Mouse (Mus musculus): Measurements from ENCODE around the gene Fsd2.

Fsd2 gene

DNA sequence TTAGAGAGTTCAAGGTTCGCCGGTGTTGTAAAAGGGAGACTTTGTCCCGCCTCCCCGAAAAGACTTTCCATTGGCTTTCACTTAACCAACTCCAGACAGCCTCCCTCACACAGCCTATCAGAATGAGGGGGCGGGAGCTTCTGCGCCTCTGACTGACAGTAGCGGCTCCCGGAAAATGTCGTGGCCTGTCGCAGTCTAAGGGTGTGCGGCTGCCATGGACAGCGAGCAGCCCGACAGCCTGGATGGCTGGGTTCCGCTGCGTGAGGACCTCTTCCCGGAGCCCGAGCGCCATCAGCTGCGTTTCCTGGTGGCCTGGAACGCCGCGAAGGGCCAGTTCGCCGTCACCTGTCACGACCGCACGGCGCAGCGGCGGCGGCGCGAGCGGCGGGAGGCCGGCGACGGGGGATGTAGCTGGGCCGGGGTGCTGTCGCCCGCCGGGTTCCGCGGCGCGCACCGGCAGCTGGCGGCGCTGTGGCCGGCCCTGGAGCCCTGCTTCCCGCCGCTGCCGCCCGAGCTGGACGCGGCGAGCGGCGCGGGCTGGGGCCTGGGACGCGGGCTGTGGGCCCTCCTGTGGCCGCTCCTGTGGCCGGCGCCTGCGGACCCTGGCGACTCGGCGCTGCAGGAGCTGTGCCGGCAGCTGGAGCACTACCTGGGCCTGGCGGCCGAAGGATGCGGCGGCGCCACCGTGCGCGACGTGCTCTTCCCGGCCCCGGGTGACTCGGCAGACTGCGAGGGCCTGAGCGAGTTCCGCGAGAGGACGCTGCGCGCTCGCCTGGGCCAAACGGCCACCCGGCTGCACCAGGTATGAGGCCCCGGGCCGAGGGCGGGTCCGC, 4.6 kb upstream of the Fsd2 start, which contains the start of gene Whamm:
TSS of gene Whamm (plus strand) at position 159 of the 833 bp plus-strand sequence.
- DNase-seq, result peak; percentile 95 to 97

DNA sequence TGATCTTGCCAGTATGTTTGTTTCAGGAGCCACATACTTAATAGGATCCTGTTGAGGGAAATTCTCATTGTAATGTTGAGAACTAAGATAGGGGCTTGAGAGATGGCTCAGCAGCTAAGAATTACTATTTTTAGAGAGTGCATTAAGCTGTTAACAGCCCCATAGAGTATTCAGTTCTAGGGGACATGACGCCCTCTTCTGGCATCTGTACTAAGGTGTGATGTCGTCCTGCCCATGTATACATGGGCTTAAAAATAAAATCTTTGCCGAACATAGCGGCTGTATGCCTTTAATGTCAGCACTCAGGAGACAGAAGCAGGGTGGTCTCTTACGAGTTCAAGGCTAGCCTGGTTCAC, 4.0 kb upstream of the Fsd2 start:
- no peak for DNase-seq

DNA sequence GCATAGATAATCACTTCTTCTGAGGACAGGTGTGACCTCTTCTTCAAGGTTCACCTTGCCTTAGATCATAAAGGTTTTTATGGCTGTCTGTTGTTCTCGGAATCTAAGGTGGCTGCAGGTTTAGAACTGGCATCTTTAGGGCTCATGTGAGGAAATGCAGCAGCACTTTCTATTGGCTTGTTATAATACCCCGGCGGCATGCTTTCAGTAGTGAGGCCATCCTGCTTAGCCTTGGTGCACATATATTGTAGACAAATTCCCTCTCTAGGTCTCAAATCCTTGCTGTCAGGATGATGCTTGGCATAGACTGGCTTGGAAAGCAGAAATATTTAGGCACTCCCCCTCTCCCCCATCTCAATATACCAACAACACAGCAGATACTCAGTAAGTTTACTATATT, 3.5 kb upstream of the Fsd2 start:
- no peak for DNase-seq

DNA sequence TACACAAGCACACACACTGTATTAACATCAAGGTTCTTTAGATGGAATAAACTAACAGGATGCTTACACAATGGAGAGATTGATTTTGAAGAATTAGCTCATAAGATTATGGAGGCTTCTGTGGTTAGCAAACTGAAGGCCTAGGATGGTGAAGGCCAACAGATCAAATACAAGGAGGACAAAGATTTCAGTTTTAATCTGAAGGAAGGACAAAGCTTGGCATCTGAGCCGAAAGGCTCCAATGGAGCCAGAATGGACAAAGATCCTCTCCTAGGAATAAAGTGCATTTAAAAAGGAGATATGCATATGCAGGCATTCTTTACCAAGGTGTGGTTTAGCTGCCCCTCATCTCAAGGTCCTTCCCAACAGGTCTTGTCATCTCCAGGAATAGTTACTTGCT, 3.1 kb upstream of the Fsd2 start:
- no peak for DNase-seq

DNA sequence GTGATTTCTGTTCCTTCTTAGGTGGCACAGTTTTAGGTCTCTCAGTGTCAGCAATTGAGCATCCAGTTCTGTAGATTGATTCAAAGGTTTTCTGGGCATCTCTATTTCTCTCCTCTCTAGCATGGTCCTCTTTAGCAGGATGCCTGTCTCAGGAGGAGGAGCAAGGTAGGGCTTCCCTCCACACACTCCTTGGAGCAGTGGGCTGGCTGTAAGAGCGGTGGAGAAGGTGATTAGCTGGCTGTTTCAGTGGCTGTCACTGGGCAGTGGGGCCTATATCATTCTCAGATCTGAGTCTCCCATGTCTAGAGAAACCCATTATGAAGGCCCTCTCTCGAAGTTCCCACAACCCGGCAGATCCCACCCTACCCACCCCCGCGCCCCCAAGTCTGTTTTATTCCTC, 652 bp upstream of the Fsd2 start:
- no peak for DNase-seq

DNA sequence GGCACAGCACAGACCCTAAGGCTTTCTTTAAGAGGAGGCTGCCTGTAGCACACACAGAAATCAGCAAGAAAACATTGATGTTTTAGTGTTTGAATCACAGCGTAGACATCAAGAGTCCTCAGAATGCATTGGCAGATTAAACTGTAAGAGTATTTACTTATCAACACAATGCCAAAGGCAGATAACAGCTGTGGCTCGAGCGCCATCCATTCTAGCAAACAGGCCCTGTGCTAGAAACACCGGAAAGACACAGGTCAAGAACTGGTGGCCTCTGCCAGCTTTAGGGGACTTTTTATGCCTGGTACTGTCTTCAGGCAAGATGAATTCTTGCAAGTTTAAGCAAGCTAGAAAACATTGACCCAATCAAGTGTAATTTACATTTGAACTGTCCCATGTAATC, 412 bp downstream of the Fsd2 start:
- DNase-seq, result no peak

DNA sequence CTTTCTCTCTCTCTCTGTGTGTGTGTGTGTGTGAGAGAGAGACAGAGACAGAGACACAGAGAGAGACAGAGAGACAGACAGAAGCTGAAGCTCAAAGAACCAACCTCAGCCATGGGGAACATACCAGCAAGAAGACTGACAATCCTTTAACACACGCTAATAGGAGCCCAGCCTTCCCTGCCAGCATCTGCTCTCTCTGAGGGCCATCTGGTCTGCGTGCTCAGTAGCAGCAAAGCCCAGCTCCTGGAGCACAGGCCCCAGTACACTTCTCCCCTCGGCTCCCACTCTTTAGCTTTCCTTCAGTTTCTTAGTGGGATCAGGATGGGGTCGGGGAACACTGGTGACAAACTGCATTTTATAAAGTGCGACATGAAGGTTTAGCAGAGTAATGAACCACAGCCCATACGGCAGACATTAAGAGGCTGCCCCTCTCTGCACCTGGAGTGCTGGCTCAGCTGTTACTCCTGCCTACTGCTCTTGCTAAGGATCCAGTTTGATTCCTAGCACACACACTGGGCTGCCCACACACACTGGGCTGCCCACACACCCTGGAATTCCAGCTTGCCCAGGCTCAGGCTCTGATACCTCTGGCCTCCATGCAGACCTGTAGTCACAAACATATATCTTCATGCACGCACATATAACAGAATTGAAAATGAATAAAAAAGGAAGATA, 1.2 kb downstream of the Fsd2 start:
- DNase-seq, result no peak

DNA sequence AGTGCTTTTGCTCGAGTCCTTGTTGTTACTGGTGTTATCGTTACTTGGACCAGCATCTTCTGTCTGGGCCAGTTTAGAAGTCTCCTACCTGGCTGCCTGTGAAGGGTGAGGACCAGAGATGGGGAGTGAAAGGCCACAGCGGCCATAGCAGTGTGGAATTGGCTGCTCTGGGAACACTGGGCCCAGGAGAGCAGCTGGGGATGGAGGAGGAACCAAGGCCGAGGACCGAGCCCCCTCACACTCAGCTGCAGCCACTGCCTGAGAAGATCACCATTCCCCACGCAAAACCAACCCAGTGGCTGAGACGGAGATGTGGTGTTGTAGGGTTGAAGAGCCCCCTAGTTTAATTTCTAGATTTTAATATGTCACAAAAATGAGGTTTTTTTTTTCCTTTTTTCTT, 2.0 kb downstream of the Fsd2 start:
- no peak for DNase-seq

DNA sequence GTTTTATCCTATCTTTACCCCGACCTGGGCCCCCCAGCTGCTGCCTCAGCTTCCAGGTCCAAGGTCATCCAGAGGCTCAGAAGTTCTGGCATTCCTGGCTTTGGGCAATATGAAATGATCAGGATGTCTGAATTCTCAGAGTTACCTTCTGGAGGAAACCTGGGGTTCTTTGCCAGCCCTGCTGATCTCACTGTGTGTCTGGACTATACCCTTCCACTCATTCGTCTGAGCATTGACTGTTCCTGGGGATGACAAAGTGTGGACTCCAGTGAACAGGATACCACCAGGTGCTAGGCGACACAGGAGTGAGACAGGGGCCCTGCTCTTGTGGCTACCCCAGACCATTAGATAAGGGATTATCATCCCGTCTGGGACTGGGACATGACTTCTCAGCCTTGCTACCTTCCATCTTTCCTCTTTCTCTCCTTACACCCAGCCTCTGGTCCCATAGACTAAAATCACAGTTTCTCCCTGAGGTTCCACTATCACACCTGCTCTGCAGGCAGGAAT, 3.2 kb downstream of the Fsd2 start:
- no peak for DNase-seq

DNA sequence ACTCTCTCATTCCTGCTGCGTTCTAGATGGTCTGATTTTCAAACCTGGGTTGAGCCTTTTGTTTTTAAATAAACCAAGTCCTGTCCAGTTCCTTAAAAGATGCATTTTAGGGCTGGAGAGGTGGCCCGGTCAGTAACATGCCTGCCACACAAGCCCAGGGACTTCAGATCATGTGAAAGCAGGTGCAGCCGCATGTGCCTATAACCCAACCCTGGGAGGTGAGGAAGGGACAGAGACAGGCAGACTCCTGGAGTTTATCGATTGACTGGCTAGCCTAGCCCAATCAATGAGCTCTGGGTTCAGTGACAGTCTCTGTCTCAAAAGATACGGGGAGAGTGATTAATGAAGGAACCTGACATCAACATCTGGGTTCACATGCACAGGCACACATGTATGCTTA, 5.5 kb downstream of the Fsd2 start:
- DNase-seq, result no peak

DNA sequence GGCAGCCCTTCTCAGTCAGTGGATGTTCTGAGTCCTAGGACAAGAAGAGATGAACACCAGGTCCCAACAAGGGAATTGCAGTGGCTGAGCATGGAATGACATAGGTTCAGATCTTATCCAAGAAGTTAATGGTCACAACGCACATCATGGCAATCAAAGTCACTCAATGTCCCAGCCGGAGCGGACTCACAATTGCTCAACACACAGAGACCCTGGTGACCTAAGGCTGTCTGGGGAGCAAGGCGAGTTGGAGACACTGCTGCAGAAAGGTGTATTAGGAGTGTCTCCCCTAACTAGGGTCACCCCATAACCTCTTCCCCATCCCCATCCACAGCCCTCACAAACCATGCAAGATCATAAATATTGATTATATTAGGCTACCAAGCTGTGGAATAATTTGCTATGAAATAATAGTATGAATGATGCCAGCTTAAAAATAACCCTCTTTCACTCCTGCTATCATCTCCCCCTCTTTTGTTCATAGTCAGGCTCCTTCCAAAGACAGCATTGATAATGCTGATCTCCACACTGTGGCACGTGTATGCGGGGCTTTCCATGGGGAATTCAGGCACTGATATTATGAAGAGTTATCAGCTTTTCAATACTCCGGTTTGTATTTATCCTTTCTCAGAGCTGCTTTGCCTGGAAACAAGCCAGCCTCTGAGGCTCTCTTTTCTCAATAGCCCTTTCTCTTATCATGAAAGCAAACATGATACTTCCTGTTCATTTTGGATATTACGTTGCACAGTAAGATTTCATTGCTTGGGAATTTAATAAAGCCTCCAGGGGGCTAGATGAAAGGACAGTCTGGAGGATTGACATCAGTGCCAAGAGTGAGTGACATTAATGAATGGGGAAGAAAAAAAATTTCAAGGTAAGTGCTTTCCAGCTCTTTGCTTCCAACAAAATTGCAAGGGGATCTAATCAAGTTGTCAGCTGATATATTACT, 6.4 kb downstream of the Fsd2 start:
- DNase-seq, result no peak

DNA sequence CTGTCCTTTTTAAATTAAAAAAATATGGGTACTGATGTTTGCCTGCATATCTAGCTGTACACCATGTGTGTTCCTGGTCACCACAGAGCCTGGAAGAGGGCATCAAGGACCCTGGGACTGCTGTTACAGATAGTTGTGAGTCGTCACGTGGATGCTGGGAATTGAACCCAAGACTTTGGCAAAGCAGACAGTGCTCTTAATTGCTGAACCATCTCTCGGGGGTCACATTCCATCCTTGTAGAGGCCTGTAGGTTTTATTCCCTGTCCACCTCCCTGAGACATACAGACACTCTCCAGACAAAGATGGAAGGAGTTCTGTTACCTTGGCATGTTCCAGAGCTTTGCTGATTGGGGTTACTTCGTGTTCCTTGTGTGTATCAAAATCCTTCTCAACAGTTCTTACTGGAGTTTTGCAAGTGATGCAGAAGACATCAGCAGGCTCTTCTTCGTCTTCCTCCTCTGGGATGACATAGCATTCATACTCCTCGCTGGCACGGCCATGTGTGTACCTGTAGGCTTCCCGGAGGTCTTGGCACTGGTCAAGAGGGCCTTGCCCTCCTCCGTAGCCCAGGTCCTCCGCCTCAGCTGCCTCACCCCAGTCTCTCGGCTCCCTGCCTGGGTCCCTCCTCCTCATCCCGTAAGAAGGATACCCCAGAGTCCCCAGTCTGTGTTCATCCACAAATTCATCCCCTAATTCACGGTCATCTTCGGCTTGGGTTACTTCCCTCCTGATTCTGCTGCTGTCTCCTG, 7.3 kb downstream of the Fsd2 start:
- no peak for DNase-seq

DNA sequence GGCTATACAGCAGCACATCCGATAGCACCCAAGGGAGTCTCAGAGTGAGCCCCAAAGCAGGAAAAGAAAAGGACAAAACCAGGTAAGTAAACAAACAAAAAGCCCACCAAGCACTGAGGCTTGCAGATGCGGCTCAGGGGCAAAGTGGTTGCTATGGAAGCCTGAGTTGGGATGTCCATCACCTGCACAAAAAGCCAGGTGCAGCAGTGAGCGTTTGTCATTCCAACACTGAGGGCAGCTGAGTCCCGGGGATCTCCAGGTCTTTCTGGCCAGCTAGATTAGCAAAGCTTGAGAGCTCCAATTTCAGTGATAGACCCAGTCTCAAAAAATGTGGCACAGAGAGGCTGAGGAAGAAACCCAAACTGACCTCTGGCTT, 8.8 kb downstream of the Fsd2 start:
- DNase-seq, result no peak

DNA sequence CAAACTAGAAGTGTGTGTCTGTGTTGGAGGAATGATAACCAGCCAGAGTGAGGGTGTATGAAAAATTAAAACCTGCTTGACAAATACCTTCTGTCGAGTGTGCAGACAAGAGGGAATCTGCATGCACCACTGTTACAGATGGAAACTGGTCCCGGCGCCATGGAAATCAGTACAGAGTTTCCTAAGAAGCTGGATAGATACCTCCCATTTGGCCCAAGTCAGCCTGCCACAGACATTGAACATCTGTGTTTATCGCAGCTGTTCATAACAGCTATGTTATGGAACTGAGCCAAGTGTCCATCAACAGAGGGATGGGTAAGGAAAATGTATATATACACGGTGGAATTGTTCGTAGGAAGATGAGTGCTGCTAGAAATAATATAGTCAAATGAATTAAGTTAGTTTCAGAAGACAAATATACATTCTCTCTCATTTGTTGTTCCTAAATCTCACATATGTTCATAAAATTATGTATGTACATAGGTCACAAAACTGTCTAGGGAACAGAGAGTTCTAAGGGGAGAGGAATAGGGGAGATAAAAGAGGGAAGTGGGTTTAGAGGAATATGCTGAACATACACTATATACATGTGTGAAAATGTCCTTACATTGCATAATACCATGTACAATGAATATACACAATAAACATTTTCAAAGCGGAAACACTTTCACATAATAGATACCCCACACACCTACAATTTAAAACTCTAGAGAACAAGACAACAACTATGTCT, 9.3 kb downstream of the Fsd2 start:
- no peak for DNase-seq

DNA sequence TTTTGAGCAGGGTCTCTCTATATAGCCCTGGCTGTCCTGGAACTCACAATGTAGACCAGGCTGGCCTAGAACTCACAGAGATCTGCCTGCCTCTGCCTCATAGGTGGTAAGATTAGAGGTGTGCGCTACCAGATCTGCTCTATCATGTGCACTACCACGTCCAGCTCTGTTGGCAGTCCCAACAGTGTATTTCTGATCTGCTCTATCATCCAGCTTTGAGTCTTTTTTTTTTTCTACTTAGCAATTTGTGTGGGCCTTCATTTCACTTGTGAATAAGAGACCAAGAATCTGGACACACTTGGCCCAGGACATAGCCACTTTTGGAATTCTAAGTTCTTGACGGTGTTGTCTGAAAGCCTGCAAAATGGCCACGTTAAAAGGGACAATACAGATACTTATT, 9.9 kb downstream of the Fsd2 start:
- DNase-seq, result no peak

DNA sequence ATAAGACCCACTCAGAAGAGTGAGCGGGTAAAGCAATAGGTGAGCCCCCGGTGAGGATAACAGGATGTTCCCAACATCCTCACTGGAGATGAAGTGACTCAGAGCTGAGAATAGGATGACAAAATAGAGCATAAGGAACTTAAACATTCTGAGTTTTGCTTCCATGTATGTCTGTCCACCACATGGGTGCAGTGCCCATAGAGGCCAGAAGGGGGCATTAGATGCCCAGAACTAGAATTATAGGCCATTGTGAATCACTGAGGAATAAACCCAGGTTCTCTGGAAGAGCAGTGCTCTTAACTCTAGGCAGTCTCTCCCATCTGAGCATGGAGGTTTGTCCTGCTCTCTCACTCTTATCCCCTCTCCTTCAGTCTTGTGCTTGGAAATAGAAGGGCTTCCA, 12.4 kb downstream of the Fsd2 start:
- peak; percentile 9 to 56 for DNase-seq

DNA sequence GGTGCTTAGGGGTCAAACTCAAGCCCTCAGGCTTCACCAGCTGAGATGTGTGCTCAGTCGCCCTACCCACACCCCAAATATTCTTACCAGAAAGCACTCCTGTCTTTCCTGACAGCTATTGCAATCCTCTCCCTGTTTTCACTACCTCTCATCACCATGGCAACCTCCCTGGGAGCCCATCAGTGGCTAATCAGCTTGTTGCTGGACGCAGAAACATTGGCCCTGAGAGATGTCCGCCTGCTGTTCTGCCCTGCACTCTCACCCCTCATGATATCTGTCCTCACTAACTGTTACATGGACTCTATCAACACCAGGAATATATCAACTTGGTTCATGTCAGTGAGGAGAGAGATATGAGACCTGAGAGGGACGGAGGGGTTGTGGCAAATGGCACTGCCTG, 13.2 kb downstream of the Fsd2 start:
- DNase-seq, result no peak

DNA sequence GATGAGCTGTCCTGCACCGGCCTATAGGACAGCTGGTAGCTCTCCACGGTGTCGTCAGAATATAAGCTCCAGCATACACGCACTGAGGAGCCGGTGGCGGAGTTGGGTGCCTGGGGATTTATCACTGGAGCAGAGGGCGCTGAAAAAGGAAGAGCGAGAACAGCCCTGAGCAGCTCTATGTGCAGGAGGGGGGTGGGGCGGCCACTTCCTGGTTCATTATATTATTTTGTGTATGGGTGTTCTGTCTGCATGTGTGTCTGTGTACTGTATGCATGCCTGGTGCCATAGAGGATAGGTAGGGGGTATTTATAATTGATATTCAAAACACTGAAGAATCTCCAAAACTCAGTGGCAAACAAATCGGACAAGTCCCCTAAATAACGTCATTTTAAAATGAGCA, 17.9 kb downstream of the Fsd2 start:
- no peak for DNase-seq

DNA sequence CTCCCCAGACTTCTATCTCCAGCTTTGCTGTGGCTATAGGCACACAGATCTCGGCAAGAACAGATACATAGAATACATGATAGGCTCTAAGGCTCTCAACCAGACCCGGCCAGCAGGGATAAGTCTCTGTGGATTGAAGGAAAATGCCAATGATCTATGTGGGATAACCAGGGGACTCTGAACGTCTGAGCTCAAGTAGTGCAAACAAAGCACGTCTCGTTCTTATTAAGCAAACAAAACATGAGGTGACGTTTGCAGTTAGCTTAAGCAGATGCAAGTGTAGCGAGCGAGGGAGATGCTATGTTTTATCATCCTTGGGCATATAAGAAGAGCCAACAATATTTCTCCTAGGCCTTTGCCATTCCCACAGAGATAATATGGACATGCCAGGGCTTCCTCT, 23.8 kb downstream of the Fsd2 start:
- DNase-seq, result no peak

DNA sequence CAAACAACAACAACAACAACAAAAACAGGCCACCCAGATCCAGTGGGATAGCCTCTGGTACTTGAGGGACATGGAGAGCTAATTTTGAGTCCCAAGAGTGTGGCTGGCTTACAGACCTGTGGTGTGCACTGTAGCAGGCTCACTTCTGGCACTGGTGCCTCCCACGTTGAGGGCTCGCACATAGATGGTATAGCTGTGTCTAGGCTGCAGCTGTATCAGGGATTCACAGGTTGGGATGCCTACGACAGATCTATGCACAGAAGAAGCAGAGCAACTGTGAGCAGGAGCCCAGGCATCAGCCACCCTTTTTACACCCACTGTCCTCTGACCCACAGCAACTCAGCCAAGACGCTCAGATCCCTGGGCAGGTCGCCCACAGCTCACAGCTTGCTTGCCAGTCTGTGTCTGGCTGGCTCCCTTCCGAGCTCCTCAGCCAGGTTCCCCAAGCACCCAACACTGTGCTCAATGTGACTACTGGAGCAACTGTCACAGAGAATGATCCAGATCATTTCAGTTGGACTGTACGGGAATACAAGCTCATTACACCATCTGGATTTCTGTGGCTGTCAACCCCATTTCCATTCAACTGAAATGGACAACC, 24.7 kb downstream of the Fsd2 start:
- DNase-seq, result peak; percentile 58 to 83

DNA sequence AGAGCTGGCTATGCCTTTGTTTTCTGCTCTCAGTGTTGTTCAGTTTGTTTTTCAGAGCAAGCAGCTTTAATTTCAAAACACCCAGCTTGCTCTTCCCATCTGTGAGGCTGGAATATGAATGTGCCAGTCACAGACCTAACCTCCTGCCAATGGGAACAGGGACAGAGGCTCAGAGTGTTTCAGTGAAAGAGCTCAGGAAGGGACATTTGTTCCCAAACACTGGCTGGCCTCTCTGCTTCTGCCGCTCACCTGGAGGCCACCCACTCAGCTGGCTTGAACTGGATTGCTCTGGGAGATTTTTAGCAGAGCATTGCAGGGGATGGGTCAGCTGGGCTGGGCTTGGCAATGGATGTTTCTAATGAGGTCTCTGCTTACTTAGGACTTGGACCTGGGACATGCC, 25.7 kb downstream of the Fsd2 start:
- peak in 1 of 2 experiments; percentile 8 for DNase-seq

Measured in kidney, postnatal 36 days (tissue).